Mouse (Mus musculus) left cerebral cortex, postnatal 36 days (tissue): ENCODE results near the gene Ptprt. TPM values are rescaled to one million over a fixed set of nuclear protein-coding genes. Genes with fewer than 3 reads are reported as not detected.

Source experiments
- DNase-seq, 2 experiments: peaks; one replicate each; pipeline ENCODE4 v3.0.0; 2021 to 2022; ENCODE audit warnings: low spot score in 2 of 2, mixed read lengths in 1 of 2
- intact Hi-C: fragments of 180-260 bp; cut with DNase I; formaldehyde crosslinking; loops from one replicate; pipeline ENCODE4 v1.15.1; 2025
- total RNA-seq, 2 experiments: library from RNA; stranded (reverse); gene quantifications; 2 replicates each; pipeline ENCODE4 v1.2.3; 2021

The Ptprt gene
- total RNA-seq = 10 to 100 TPM; 97.5 to 97.9 TPM

DNA sequence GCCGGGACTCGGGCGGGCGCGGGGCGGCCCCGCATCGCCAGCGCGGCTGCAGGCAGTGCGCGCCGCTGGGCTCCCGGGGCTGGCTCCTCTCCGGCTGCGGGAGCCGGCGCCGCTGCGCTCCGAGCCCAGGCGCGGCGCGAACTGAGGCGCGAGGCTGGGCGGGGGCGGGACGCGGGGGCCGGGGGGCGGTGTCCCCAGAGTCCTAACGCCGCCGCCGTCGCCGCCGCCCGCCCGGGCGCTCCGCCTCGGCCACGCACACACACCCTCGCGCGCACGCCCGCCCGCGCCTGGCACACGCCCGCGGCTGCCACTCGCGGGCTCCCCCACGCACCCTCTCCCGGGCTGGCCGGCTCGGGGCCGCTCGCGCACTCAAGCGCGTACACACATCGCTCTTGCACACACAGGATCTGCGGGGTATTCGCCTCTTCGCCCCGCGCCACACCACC is at the start of gene Ptprt:
Gene Ptprt (minus strand): TSS at position 207 of the 446 bp plus-strand sequence.
- peak; percentile 56 to 77 for DNase-seq
- intact Hi-C loops = loop anchor here (5.0 to 10.0 kb wide), 3 partner anchors 254 to 1186 kb away; no protein-coding TSS in a partner anchor

DNA sequence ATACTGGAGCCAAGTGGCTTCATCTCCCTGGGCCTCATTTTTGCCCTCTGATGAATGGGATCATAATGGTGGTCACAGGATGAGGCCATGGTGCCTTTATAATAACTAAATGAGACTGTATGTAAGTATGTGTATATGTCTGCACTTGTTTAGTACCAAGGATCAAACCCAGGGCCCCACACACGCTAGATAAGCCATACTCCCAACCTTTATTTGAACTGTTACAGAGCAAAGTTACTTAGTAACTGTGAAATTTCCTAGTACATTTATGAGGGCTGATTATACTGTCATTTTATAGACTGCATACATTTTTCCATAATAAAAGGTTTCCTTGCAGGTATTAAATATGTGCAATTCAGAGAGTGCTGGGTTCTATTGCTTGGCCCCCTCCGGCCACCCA is 49.5 kb upstream of the Ptprt start:
- DNase-seq = no peak
- intact Hi-C loops = no loop called here

- DNase-seq = no peak
- intact Hi-C loops = no loop called here
These were observed 38.7 kb upstream of the Ptprt start for GRCm38 (mm10) chr2:162699691-162700090.

- intact Hi-C loops = no loop called here
- DNase-seq = no peak
These were observed 38.1 kb upstream of the Ptprt start for GRCm38 (mm10) chr2:162699036-162699435.

DNA sequence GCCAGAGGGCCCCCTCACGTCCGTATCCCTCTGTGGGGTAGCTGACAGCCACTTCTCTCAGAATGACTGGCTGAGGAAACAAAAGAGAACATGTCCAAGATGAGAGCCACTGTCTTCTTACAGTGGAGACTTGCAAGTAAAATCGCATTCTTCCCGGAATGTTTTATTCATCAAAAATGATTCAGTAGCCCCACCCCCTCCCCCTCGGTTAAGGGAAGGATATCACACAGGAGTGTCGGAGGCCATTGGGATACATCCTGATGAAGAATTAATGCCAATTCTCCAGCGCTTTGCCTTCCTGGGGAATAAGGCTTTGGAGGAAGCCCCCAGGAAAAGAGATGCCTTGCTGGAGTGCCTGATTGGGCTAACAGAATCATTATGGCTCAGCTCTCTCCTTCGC is 37.1 kb upstream of the Ptprt start:
- intact Hi-C loops = no loop called here

GRCm38 (mm10) chr2:162697151-162697550 is 36.2 kb upstream of the Ptprt start:
- intact Hi-C loops = no loop called here
- no peak for DNase-seq

More for the DNA sequence above, 37.1 kb upstream of the Ptprt start:
- no peak for DNase-seq

DNA sequence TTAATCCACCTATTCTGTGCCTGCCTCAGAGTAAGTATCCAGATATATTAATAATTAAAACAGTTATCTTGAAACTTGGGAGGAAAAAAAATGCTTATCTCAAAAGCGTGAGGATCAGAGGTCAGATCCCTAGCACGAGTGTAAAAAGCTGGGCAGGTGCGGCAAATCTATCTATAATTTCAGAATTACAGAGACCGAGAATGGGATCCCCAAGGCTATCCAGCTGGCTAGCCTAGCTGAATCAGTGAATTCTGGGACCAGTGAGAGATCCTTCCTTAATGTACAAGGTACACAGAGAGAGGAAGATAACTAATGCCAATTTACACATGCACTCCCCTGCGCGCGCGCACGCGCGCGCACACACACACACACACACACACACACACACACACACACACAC is 31.2 kb upstream of the Ptprt start:
- intact Hi-C loops = no loop called here
- DNase-seq = no peak

DNA sequence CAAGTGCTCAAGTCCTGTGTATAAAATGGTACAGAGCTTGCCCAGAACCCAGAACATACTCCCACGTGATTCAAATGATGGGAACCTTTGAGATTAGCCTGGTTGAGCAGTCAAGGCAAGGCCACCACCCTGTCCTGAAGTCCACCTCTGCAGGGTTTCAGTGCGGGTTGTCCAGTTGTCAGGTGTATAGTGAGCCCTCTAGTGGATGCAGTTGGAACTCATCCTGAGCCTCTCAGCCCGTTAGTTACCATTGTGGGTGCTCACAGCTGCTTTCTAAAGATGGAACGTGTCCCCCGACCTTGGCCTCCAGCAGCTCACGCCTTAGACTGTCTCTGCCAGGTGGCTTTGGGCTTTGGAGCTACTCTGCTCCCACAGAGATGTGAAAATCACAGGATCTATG is 21.7 kb upstream of the Ptprt start:
- intact Hi-C loops = no loop called here
- DNase-seq = peak; percentile 24 to 29

GRCm38 (mm10) chr2:162662431-162662970 is 1.6 kb upstream of the Ptprt start:
- DNase-seq = no peak
- intact Hi-C loops = loop anchor here (5.0 to 10.0 kb wide), 3 partner anchors 252 to 1188 kb away; no protein-coding TSS in a partner anchor

DNA sequence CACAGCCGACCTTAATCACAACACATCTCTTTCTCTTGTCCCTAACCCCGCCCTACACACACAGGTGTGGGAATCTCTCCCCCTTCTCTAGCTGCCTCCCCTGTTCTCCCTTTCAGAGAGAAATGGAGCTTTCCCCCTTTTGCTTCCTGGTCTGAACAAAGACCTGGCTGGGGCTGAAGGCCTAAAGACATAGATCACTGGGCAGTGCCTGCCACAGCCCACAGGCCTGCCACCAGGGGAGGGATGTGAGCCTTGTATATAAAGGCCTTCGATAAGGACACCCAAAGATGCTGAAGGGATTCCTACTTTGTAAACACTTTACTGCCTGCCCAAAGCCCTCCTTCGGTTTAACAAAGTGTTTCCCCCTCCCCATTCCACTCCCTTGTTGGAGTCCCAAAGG is 786 bp upstream of the Ptprt start:
- peak; percentile 12 to 14 for DNase-seq
- intact Hi-C loops = loop anchor here (5.0 to 10.0 kb wide), 3 partner anchors 253 to 1187 kb away; no protein-coding TSS in a partner anchor

- intact Hi-C loops = loop anchor here (5.0 to 10.0 kb wide), 3 partner anchors 254 to 1186 kb away; no protein-coding TSS in a partner anchor
- peak; percentile 43 to 56 for DNase-seq
These were observed 561 bp downstream of the Ptprt start for GRCm38 (mm10) chr2:162660231-162660940.

DNA sequence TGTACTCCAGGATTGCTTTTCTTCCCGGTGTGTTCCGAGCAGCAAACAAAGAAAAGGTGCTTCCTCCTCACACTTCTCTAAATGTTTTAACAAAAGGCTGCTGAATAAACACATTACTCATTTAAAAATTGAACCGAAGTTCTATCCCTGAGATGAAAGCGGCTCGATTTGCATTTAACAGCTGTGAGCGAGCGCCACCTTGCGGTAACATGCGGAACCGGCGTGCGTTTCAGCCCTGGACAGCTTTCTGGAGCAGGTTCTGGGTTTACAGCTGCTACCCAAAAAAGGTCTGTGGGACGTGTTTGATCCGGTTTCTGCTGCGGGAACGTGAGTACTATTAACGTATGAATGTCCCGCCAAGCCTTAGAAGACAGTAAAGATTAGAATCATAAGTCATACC is 1.9 kb downstream of the Ptprt start:
- intact Hi-C loops = loop anchor here (5.0 to 10.0 kb wide), 5 partner anchors 87 to 1444 kb away; no protein-coding TSS in a partner anchor

DNA sequence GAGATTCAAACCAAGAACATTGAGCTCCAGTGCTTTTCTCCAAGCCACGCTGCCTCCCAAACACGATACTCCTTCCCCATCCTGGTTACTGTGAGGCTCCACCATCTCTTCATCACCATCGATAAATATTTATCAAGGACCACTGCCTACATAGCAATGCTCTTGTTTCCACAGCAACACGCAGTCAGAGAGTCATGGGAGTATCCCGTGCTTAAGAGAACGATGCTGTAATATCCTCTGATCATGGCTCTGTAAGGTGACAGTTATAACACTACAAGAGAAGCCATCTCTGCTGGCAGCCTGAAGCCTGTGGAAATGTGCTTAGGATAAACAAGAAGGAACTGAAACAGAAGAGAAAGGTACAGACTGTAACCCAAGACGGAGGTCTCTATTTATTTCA is 3.4 kb downstream of the Ptprt start:
- no peak for DNase-seq
- intact Hi-C loops = loop anchor here (5.0 to 10.0 kb wide), 5 partner anchors 85 to 1443 kb away; no protein-coding TSS in a partner anchor

More for the DNA sequence above, 1.9 kb downstream of the Ptprt start:
- peak; percentile 88 to 93 for DNase-seq

DNA sequence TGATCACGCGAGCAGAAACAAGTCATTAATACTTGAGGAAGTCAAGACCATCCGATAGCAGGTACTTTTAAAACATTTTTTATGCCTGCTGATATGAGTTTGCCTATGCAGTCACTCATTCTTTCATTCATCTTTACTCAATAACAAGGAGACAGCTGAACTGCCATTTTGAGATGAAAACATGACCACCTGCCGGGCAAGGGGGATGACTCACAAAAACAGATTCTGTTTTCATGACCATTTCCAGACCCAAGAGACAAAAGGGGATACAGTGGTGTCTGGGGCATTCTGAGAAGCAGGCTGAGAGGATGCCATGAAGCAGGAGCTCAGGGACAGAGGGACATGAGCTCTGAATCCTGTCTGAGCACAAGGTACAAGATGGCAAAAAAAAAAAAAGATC is 6.5 kb downstream of the Ptprt start:
- no peak for DNase-seq
- intact Hi-C loops = loop anchor here (10.0 kb wide), 4 partner anchors 200 to 1440 kb away; no protein-coding TSS in a partner anchor

- intact Hi-C loops = no loop called here
- DNase-seq = no peak
These were observed 22.3 kb downstream of the Ptprt start for GRCm38 (mm10) chr2:162638676-162639075.

- intact Hi-C loops = no loop called here
- no peak for DNase-seq
These were observed 23.4 kb downstream of the Ptprt start for GRCm38 (mm10) chr2:162637537-162637936.

DNA sequence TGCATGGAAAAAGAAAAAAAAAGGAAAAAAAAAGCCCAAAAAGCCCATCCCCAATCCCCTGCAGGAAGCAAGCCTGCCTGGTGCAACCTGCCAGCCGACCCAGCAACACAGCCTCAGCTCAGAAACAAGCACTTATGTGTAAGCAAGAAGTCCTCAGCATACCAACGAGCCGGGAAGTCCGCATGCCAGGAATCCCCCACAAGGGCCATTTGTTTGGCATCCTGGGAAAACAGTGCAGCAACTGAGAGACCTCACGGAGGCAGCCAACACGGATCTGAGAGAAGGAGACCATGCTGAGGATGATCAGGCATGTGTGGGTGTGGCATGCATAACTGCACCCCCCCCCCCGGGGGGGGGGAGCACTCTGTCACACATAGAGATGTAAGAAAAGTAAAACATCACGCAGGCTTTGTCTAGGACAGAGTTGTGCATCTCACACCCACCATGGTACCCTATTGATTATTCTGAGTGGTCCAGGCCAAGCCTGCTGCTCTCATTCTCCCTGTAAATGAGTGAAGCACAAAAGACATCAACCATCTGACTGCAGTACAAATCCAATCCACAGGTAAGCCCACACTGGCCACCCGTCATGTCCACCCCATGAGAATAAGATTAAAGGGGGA is 24.4 kb downstream of the Ptprt start:
- intact Hi-C loops = no loop called here
- peak in 1 of 2 experiments; percentile 8 for DNase-seq

GRCm38 (mm10) chr2:162634901-162635300 is 26.0 kb downstream of the Ptprt start:
- no peak for DNase-seq
- intact Hi-C loops = no loop called here

GRCm38 (mm10) chr2:162626076-162626475 is 34.9 kb downstream of the Ptprt start:
- no peak for DNase-seq
- intact Hi-C loops = no loop called here

DNA sequence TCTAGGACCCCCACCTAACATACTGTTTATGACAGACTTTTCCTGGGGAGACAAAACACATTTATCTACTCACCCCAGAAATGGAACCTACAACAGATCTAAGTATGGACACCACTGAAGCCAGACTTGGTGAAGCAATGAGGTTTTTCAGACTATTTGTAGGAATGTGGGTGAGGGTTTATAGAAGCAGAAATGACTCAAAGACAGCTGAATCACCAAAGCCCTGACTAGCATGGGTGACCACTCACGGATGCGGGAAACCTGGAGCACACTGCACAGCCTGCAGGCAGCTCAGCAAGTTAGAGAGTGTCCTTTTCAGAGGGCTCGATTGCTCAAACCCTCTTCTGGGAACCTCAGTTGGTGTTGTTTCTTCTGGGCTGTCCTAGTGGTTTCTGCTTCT is 36.2 kb downstream of the Ptprt start:
- DNase-seq = no peak
- intact Hi-C loops = no loop called here
